Mouse (Mus musculus): ENCODE results near the gene Cep70. TPM values are rescaled to one million over a fixed set of nuclear protein-coding genes. Genes with fewer than 3 reads are reported as not detected.

The Cep70 gene
- polyA plus RNA-seq (2012; rRNA removed): 6.8 and 8.8 TPM in 2 replicates

GRCm38 (mm10) chr9:99243190-99243894 lies at the start of gene Cep70:
Gene Cep70 (plus strand): TSS chr9:99243367.

GRCm38 (mm10) chr9:99237139-99237538 lies 6.0 kb upstream of the Cep70 start, which contains the start of gene Faiml:
Gene Faiml (minus strand): TSS chr9:99237239.

Other genes starting within 250 kb of the Cep70 start
- gene Gm1123, start 207.7 kb upstream of the Cep70 start, polyA plus RNA-seq (2012; rRNA removed): 0.04 and 0.05 TPM in 2 replicates
- 2.9 and 3.7 TPM in 2 replicates for gene Pik3cb, start 102.7 kb upstream of the Cep70 start, polyA plus RNA-seq (2012; rRNA removed)
- not detected in 2 replicates for gene Faiml, start 6.1 kb upstream of the Cep70 start, polyA plus RNA-seq (2012; rRNA removed)
- 0.02 TPM in 2 replicates for gene Esyt3, start 115.2 kb downstream of the Cep70 start, polyA plus RNA-seq (2012; rRNA removed)
- gene Mras, start 194.0 kb downstream of the Cep70 start, polyA plus RNA-seq (2012; rRNA removed): 1.5 and 2.2 TPM in 2 replicates
- gene Nme9, start 208.1 kb downstream of the Cep70 start, polyA plus RNA-seq (2012; rRNA removed): not detected in 2 replicates